Mouse (Mus musculus): ENCODE results near the gene Tmem50a.

DNA sequence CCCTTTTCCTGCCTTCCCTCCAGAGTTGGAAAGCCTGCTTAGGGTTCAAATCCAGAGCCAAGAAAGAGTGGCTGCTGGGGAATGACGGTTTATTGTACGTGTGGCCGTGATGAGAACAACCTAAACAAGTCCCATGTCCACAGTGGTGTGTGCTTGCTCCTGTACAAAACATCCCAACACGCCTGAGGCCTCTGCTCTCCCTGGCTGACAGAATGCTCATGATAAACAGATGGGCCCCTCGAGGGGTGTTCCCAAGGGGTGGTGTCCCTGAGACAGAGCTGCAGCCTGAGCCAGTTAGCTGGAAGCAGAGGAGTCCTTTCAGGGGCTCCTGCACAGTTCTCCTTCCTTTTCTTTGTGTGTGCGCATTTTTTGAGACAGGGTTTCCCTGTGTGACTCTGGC, 49.5 kb downstream of the Tmem50a start:
- no peak for TF ChIP-seq CTCF (IDR thresholded peaks at IDR 0.05)
- TF ChIP-seq EP300 (IDR thresholded peaks at IDR 0.05) = no peak

Data from lung, postnatal 0 days (tissue).